Mouse (Mus musculus): ENCODE data around the gene Ccdc92.

- TF ChIP-seq POLR2A (IDR thresholded peaks at IDR 0.05; ENCODE audit: low read depth, low read length) (no peak), CTCF (IDR thresholded peaks at IDR 0.05; ENCODE audit: extremely low read depth, insufficient read length, insufficient replicate concordance, low read depth, low read length) (no peak)
Observed at GRCm38 (mm10) chr5:124830331-124830730, 31.9 kb downstream of the Ccdc92 start.

Data from small intestine, adult 2 months (tissue).